Mouse (Mus musculus) forebrain, embryonic 16.5 days (tissue): ENCODE results near the gene Cep350. TPM values are rescaled to one million over a fixed set of nuclear protein-coding genes. Genes with fewer than 3 reads are reported as not detected.

Experiments used
- ATAC-seq: fragments of 200-750 bp; cut with Nextera tagmentation; 2 replicates; pipeline ENCODE4 v1.8.0; 2017; ENCODE audit warnings: mild to moderate bottlenecking, moderate library complexity
- H3K27ac ChIP-seq: fragments of 300-500 bp; sonication (generic); 2 replicates; pipeline ENCODE4 v1.5.1; 2014; ENCODE audit warnings: low read length, control low read depth
- H3K27me3 ChIP-seq: fragments of 300-500 bp; sonication (generic); replicated peaks from 2 replicates; pipeline ENCODE4 v1.6.1; 2014; ENCODE audit warnings: low read length; ENCODE audit not compliant: control insufficient read depth, insufficient read depth
- H3K36me3 ChIP-seq: fragments of 300-500 bp; sonication (generic); 2 replicates; pipeline ENCODE4 v1.6.1; 2014; ENCODE audit not compliant: control insufficient read depth, insufficient read depth
- H3K4me1 ChIP-seq: fragments of 300-500 bp; sonication (generic); replicated peaks from 2 replicates; pipeline ENCODE4 v1.6.1; 2014; ENCODE audit warnings: low read length; ENCODE audit not compliant: control insufficient read depth, insufficient read depth
- H3K4me2 ChIP-seq: fragments of 300-500 bp; sonication (generic); 2 replicates; pipeline ENCODE4 v1.6.1; 2014; ENCODE audit warnings: mild to moderate bottlenecking, low read length, control low read depth
- H3K4me3 ChIP-seq: fragments of 300-500 bp; sonication (generic); replicated peaks from 2 replicates; pipeline ENCODE4 v1.5.1; 2014; ENCODE audit warnings: mild to moderate bottlenecking, low read length, control low read depth
- H3K9ac ChIP-seq: fragments of 300-500 bp; sonication (generic); replicated peaks from 2 replicates; pipeline ENCODE4 v1.6.1; 2014; ENCODE audit warnings: low read depth, low read length, control low read depth
- H3K9me3 ChIP-seq: fragments of 300-500 bp; sonication (generic); 2 replicates; pipeline ENCODE4 v1.6.1; 2016; ENCODE audit warnings: low read length; ENCODE audit not compliant: control insufficient read depth
- WGBS: fragments of 180-500 bp; shearing (Covaris S2); extraction: QIAGEN DNeasy Blood & Tissue Kit; methylation state at CpG from one replicate; pipeline ENCODE4 v1.1.7; 2014; 5-methylcytosine and 5-hydroxymethylcytosine counted together
- polyA plus RNA-seq: library from polyadenylated mRNA; unstranded; fragments of >200 nt; fragmentation: Nextera tagmentation; extraction: Ambion mirVana; gene quantifications from 2 replicates; pipeline ENCODE4 v1.2.1, GENCODE M21; 2015

The Cep350 gene
- polyA plus RNA-seq, 1 experiment from 2014 or later = 10.3 TPM

GRCm38 (mm10) chr1:155805607-155806006 is 167.4 kb downstream of the Cep350 start:
- H3K27me3 ChIP-seq = no peaks in the 10 kb centered on the region
- H3K27ac ChIP-seq = no peak overlapping the region
- WGBS = 94% methylated on average over 9 of the region's 9 CpGs
- H3K36me3 ChIP-seq = no peaks in the 10 kb centered on the region
- no peak for ATAC-seq
- peaks cover 7% of the 10 kb centered on the region for H3K4me1 ChIP-seq
- H3K9me3 ChIP-seq = no peaks in the 10 kb centered on the region
- no peak overlapping the region for H3K4me3 ChIP-seq
- no peak overlapping the region for H3K9ac ChIP-seq
- no peak overlapping the region for H3K4me2 ChIP-seq

DNA sequence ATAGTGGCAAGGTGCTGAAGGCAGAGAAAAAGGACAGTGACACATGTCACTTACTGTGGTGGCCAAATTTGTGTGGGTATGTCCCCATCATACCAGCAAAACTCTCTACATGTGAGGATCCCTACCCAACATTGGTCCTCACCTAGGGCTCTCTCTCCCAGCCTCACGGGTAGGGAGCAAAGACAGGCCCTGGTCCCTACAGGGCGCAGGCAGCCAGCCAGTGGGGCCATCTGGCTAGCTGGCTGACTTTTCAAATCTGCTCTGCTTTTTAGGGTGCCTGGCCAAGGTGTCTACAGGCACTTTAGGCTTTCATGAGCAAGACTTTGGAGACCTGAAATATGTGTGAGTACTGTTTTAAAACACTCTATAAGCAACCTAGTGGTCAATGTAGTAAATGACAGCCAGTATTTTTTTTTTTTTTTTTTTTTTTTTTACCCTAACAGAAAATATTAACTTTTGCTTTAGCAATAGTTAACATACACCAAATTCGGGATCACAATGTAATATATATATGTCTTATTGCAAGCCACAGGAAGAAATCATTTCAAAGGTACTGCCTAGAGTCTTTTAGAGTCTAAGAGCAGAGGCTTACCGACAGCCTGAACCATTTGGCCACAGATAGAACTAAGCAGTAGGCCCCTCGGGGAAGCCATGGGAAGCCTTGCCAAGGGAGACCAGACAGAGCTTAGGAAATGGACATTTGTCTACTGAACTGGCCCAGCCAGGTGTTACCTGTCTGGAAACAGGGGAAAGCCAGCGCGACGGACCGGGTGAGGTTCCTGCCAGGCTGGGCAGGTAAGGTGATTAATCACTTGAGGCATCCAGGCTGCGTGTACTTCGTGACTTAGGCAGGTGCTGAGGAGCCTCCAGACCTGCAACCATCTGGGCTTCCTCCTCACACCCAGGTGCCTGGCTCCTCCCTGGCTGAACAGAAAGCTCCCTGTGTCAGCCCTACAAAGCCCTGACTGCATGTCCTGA is 171.8 kb downstream of the Cep350 start:
- H3K4me1 ChIP-seq = peaks cover 8% of the 10 kb centered on the region
- ATAC-seq = no peak
- H3K4me3 ChIP-seq = no peak overlapping the region
- H3K9me3 ChIP-seq = no peaks in the 10 kb centered on the region
- no peak overlapping the region for H3K9ac ChIP-seq
- no peak overlapping the region for H3K4me2 ChIP-seq
- WGBS = 84% methylated on average over 11 of the region's 11 CpGs
- no peaks in the 10 kb centered on the region for H3K27me3 ChIP-seq
- H3K36me3 ChIP-seq = no peaks in the 10 kb centered on the region
- no peak overlapping the region for H3K27ac ChIP-seq

- no peaks in the 10 kb centered on the region for H3K27me3 ChIP-seq
- H3K9me3 ChIP-seq = no peaks in the 10 kb centered on the region
- no peak for ATAC-seq
- H3K4me2 ChIP-seq = no peak overlapping the region
- 91% methylated on average over 4 of the region's 4 CpGs for WGBS
- no peak overlapping the region for H3K9ac ChIP-seq
- peaks cover 4% of the 10 kb centered on the region for H3K36me3 ChIP-seq
- H3K27ac ChIP-seq = no peak overlapping the region
- H3K4me3 ChIP-seq = no peak overlapping the region
- peaks cover 8% of the 10 kb centered on the region for H3K4me1 ChIP-seq
Observed at GRCm38 (mm10) chr1:155798000-155798399, 175.1 kb downstream of the Cep350 start.

- Histone ChIP-seq H3K4me3 (no peak overlapping the region), H3K27me3 (no peaks in the 10 kb centered on the region), H3K27ac (no peak overlapping the region), H3K9ac (no peak overlapping the region), H3K36me3 (peaks cover 4% of the 10 kb centered on the region), H3K4me2 (no peak overlapping the region), H3K4me1 (peaks cover 8% of the 10 kb centered on the region), H3K9me3 (no peaks in the 10 kb centered on the region)
- ATAC-seq = no peak
- 74% methylated on average over 4 of the region's 4 CpGs for WGBS
Observed at GRCm38 (mm10) chr1:155797425-155797824, 175.6 kb downstream of the Cep350 start.

DNA sequence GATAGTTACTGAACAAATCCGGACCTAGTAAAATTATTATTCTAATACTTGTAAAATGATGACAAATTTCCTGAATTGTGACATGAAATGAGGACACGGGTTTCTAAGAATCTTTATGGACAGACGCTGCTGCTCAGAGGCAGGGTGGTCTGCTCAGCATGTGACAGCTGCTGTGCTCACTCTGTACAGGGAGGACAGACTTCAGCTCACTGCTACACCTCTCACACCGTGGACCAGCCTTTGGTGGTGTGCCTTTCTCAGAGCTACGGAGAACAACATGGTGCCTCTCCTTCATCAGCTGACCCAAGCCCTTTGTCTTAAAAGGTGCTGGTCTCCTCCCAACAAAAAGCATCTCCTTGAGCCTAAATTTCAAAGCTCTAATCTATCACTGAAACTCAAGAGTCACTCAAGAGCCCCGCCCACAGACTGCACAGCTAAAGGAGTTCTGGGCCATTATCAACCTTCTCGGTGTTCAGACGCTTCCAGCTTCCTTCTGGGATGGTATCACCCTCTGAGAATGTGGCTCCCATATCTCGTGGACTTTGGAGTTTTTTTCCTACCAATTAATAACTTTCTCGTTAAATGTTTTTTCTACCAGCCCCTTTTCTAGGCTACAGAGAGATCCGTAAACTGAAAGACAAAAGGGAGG is 176.2 kb downstream of the Cep350 start:
- no peak overlapping the region for H3K9ac ChIP-seq
- 58% methylated on average over 11 of the region's 11 CpGs for WGBS

DNA sequence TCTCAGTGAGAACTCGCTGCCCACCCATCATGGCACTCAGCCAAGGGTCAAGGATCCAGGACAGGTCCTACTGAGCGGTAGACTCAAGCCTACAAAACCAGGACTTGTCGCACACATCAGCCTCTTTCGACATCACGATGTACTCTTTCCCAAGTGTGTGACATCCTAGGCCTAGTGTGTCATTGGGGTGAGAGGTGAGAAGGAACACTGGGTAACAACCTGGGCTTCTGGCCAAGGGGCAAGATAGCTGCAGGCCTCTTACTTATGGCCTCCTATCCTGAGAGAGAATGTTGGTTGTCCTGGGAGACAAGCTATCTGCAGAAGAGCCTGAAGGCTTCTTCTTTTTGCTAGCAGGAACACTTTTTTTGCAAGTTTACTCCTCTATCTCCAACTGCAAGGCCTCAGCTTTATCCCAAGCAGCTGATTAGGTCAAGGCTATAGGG is 177.2 kb downstream of the Cep350 start:
- Histone ChIP-seq H3K27ac (no peak overlapping the region), H3K27me3 (no peaks in the 10 kb centered on the region), H3K4me2 (no peak overlapping the region), H3K9me3 (no peaks in the 10 kb centered on the region), H3K36me3 (peaks cover 7% of the 10 kb centered on the region), H3K4me1 (peaks cover 10% of the 10 kb centered on the region), H3K9ac (no peak overlapping the region), H3K4me3 (no peak overlapping the region)
- ATAC-seq = no peak
- 93% methylated on average over 5 of the region's 5 CpGs for WGBS

More for the DNA sequence above, 176.2 kb downstream of the Cep350 start:
- no peaks in the 10 kb centered on the region for H3K27me3 ChIP-seq
- H3K36me3 ChIP-seq = peaks cover 4% of the 10 kb centered on the region
- no peaks in the 10 kb centered on the region for H3K9me3 ChIP-seq
- no peak overlapping the region for H3K27ac ChIP-seq
- H3K4me2 ChIP-seq = no peak overlapping the region
- H3K4me1 ChIP-seq = peaks cover 8% of the 10 kb centered on the region
- no peak for ATAC-seq
- no peak overlapping the region for H3K4me3 ChIP-seq

Other genes starting within 250 kb of the Cep350 start
- not detected in 2 replicates for gene Lhx4, start 221.6 kb downstream of the Cep350 start, polyA plus RNA-seq
- gene Qsox1, start 160.4 kb downstream of the Cep350 start, polyA plus RNA-seq = 19.5 and 20.4 TPM in 2 replicates
- 69.4 and 73.9 TPM in 2 replicates for gene Tor1aip2, start 62.1 kb upstream of the Cep350 start, polyA plus RNA-seq
- gene Tor1aip1, start 63.2 kb upstream of the Cep350 start, polyA plus RNA-seq = 22.1 and 24.1 TPM in 2 replicates
- 1.7 and 2.6 TPM in 2 replicates for gene Fam163a, start 231.8 kb upstream of the Cep350 start, polyA plus RNA-seq